In genomic region chr16:95150499-95150898, GRCm38 (mm10) we compare ENCODE assay signal across 26 mouse cellular contexts.
DNase-seq lines count a peak whose midpoint lies in the region; ATAC-seq and TF ChIP-seq lines count a peak whose summit lies in the region.
"Had no signal": no experiment of that assay in that cellular context is flagged by ENCODE, and none has a peak within 500 bp of the region (broad histone marks: within the 10 kb centered on the region; RNA-seq: fewer than 3 reads in every experiment).

No protein-coding gene starts in this region.

- peaks cover 10% of the 10 kb centered on the region for H3K27me3 ChIP-seq in CH12.LX (replicated peaks)
- H3K27me3 ChIP-seq in intestine, embryonic 16.5 days (replicated peaks; ENCODE audit: control insufficient read depth, insufficient read depth, low read length), result no peaks in the 10 kb centered on the region
- H3K27me3 ChIP-seq: heart, embryonic 13.5 days; liver, embryonic 15.5 days; lung, embryonic 15.5 days; megakaryocyte, embryonic 14.5 days; midbrain, embryonic 13.5 days had no signal

- H3K4me2 ChIP-seq in CH12.LX (ENCODE audit: insufficient read depth, low read depth, poor library complexity, severe bottlenecking), result peak overlapping the region; percentile 33; the same call in 1 of the 2 replicates
- no peak overlapping the region for H3K4me2 ChIP-seq in intestine, embryonic 16.5 days (ENCODE audit: low read depth, low read length)
- H3K4me2 ChIP-seq: heart, embryonic 13.5 days; liver, embryonic 15.5 days; lung, embryonic 15.5 days; midbrain, embryonic 13.5 days had no signal

- no peak for TF ChIP-seq CTCF in CH12.LX (conservative IDR thresholded peaks at IDR 0.05 in 1 of 2, IDR thresholded peaks at IDR 0.05 in 1 of 2; ENCODE audit: low read depth in 2 of 2, low read length in 2 of 2)

- no peak overlapping the region for H3K9ac ChIP-seq in CH12.LX (ENCODE audit: insufficient read depth, low read depth)
- H3K9ac ChIP-seq in intestine, embryonic 16.5 days (ENCODE audit: low read depth, low read length), result no peak overlapping the region
- H3K9ac ChIP-seq: heart, embryonic 13.5 days; liver, embryonic 15.5 days; lung, embryonic 15.5 days; midbrain, embryonic 13.5 days had no signal

- WGBS in intestine, embryonic 16.5 days, result 52% methylated on average over 8 of the region's 8 CpGs

- H3K27ac ChIP-seq in CH12.LX (ENCODE audit: insufficient read depth, low read depth), result no peak overlapping the region
- H3K27ac ChIP-seq in intestine, embryonic 16.5 days (ENCODE audit: low read length), result no peak overlapping the region
- H3K27ac ChIP-seq: forebrain, embryonic 10.5 days; heart, embryonic 13.5 days; hindbrain, postnatal 0 days; limb, embryonic 10.5 days; liver, embryonic 15.5 days; lung, embryonic 15.5 days; midbrain, embryonic 13.5 days had no signal

- H3K4me3 ChIP-seq in CH12.LX (replicated peaks in 1 of 3; ENCODE audit: low read depth in 2 of 3, low read length in 2 of 3, poor library complexity in 1 of 3), result no peak overlapping the region
- H3K4me3 ChIP-seq in intestine, embryonic 16.5 days (ENCODE audit: low read length), result no peak overlapping the region
- H3K4me3 ChIP-seq: forebrain, embryonic 10.5 days; heart, embryonic 13.5 days; limb, embryonic 10.5 days; liver, embryonic 15.5 days; lung, embryonic 15.5 days; megakaryocyte, embryonic 14.5 days; midbrain, embryonic 13.5 days had no signal

- H3K79me2 ChIP-seq in CH12.LX (replicated peaks; ENCODE audit: control insufficient read depth, extremely low read depth, insufficient read depth, poor library complexity, severe bottlenecking), result no peaks in the 10 kb centered on the region

- no peaks in the 10 kb centered on the region for H3K9me3 ChIP-seq in CH12.LX (replicated peaks; ENCODE audit: low read length)
- H3K9me3 ChIP-seq in intestine, embryonic 16.5 days (ENCODE audit: control insufficient read depth, low read length), result no peaks in the 10 kb centered on the region
- H3K9me3 ChIP-seq: forebrain, embryonic 10.5 days; heart, embryonic 13.5 days; limb, embryonic 10.5 days; liver, embryonic 15.5 days; lung, embryonic 15.5 days; megakaryocyte, embryonic 14.5 days; midbrain, embryonic 13.5 days had no signal

- TF ChIP-seq RAD21 in CH12.LX (IDR thresholded peaks at IDR 0.05; ENCODE audit: low read depth, low read length), result no peak

- dilution Hi-C loops in CH12.LX (cut with MboI; ENCODE audit: extremely low pct_ligation_motif_present, extremely low pct_unique_long_range_greater_than_20kb, low sequenced_read_pairs), result no loop called here

- no peak for DNase-seq in frontal cortex, postnatal 25 days (ENCODE audit: low spot score in 2 of 2)
- peak; percentile 9 for DNase-seq in right cerebral cortex, adult 18-20 months
- no peak for DNase-seq in right cerebral cortex, postnatal 25 days
- DNase-seq in CH12.LX (ENCODE audit: extremely low read depth), result peak; percentile 6
- DNase-seq in heart, adult 18-20 months, result no peak
- DNase-seq: adrenal gland, postnatal 25 days; cerebellum, adult 11 months; cerebellum, postnatal 10 days; gastrocnemius, postnatal 10 days; heart, adult 11 months; heart, postnatal 14 days; kidney, adult 18-20 months; liver; lung, postnatal 36 days; thymus, adult 18-20 months; thymus, postnatal 4 days had no signal

- H3K4me1 ChIP-seq in CH12.LX (ENCODE audit: control insufficient read depth in 1 of 2, insufficient read depth in 2 of 2), result peaks cover 2 to 7% of the 10 kb centered on the region in 2 experiments; a peak in 3 of 4 replicates
- H3K4me1 ChIP-seq in intestine, embryonic 16.5 days (ENCODE audit: control insufficient read depth, insufficient read depth, low read length), result no peaks in the 10 kb centered on the region
- H3K4me1 ChIP-seq: heart, embryonic 13.5 days; limb, embryonic 10.5 days; liver, embryonic 15.5 days; lung, embryonic 15.5 days; megakaryocyte, embryonic 14.5 days had no signal

- H3K36me3 ChIP-seq in CH12.LX (replicated peaks in 1 of 2; ENCODE audit: control insufficient read depth in 1 of 2, insufficient read depth in 1 of 2, low read length in 1 of 2), result no peaks in the 10 kb centered on the region
- no peaks in the 10 kb centered on the region for H3K36me3 ChIP-seq in intestine, embryonic 16.5 days (ENCODE audit: control insufficient read depth, insufficient read depth, low read length)
- H3K36me3 ChIP-seq: forebrain, embryonic 10.5 days; heart, embryonic 13.5 days; limb, embryonic 10.5 days; liver, embryonic 15.5 days; lung, embryonic 15.5 days; midbrain, embryonic 13.5 days had no signal

- in situ Hi-C loops in CH12.LX (cut with MboI; ENCODE audit: low pct_ligation_motif_present, low pct_unique_long_range_greater_than_20kb, low sequenced_read_pairs), result no loop called here

- no peak for TF ChIP-seq POLR2A in CH12.LX (IDR thresholded peaks at IDR 0.05; ENCODE audit: low read depth, low read length)

- ATAC-seq in frontal cortex, adult (ENCODE audit: low TSS enrichment), result peak; percentile 70; the same call in 1 of the 2 replicates
- no peak for ATAC-seq in intestine, embryonic 16.5 days
- ATAC-seq: hindbrain, postnatal 0 days; midbrain, embryonic 13.5 days had no signal

- peak; percentile 51; the same call in 1 of the 2 replicates for TF ChIP-seq EP300 in CH12.LX (IDR thresholded peaks at IDR 0.05; ENCODE audit: low read length)

TF ChIP-seq in CH12.LX, 34 proteins besides CTCF, POLR2A, EP300 and RAD21:
- TF ChIP-seq MYC (IDR thresholded peaks at IDR 0.05; ENCODE audit: low read depth, low read length) (no peak), BHLHE40 (IDR thresholded peaks at IDR 0.05; ENCODE audit: low read depth, low read length) (peak; percentile 67), JUN (IDR thresholded peaks at IDR 0.05; ENCODE audit: insufficient read depth, low read depth, low read length) (peak; percentile 57), MEF2A (IDR thresholded peaks at IDR 0.05; ENCODE audit: borderline replicate concordance, low read depth, low read length) (0 out of 2 replicates have a peak, but pooled peaks have one; percentile 14), JUND (conservative IDR thresholded peaks at IDR 0.05; ENCODE audit: low read depth, low read length) (0 out of 2 replicates have a peak, but pooled peaks have one; percentile 26), ZC3H11A (IDR thresholded peaks at IDR 0.05; ENCODE audit: low read depth, low read length) (no peak), IRF4 (IDR thresholded peaks at IDR 0.05; ENCODE audit: low read depth, low read length) (peak; percentile 69)

Comparison
In these comparisons a context has a peak if more than half of its experiments do, and no peak if none do; other contexts are left out.
1. DNase-seq: peak in right cerebral cortex, adult 18-20 months (single experiment) and CH12.LX (single experiment); none in frontal cortex, postnatal 25 days (0 of 2), right cerebral cortex, postnatal 25 days (single experiment) and heart, adult 18-20 months (0 of 2).